Mouse (Mus musculus) adrenal gland, adult 18-20 months (tissue): ENCODE results near the gene Ttc23. TPM values are rescaled to one million over a fixed set of nuclear protein-coding genes. Genes with fewer than 3 reads are reported as not detected.

Experiments used
- DNase-seq, 2 experiments: peaks; one replicate each; pipeline ENCODE4 v3.0.0; 2021 to 2022; ENCODE audit warnings: low spot score in 2 of 2
- total RNA-seq, 2 experiments: library from RNA; stranded (reverse); gene quantifications; 1 replicate in 1 of 2; 2 replicates in 1 of 2; pipeline ENCODE4 v1.2.3; 2021

The Ttc23 gene
- total RNA-seq, 2 experiments from 2014 or later = 19.2 to 24.1 TPM

DNA sequence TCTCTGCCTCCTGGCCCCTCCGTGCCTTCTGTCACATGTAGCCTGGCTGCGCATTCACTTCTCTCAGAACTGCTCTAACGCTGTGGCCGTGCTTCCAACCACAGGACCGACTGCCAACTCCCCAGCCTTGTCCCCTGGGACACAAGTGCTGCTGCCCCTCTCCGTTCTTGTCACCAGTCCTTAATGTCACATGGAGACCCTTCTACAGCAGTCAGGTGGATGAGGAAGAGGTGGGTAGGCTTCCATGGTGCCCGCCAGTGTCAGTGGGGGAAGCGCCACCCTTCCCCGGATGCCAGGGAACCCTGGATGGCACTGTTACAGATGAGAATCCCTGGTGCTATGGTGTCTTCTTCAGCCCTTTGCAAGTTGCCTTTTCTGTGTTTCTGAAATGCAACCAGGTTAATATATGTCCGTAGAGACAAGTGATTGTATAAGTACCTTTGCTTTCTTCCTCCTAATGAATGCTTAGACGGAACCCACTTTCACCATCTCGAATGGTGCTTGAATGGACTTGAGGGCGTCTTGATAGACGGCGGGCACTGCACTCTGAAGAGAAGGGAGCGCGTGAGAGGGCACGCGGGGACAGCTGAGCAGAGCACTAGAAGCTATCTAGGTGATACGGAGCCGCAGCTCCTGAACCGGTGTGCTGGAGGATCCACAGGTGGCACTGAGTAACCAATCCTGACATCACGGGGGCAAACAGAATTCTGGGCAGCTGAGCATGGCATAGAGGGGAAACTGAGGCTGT, 45.8 kb downstream of the Ttc23 start:
- DNase-seq = no peak

DNA sequence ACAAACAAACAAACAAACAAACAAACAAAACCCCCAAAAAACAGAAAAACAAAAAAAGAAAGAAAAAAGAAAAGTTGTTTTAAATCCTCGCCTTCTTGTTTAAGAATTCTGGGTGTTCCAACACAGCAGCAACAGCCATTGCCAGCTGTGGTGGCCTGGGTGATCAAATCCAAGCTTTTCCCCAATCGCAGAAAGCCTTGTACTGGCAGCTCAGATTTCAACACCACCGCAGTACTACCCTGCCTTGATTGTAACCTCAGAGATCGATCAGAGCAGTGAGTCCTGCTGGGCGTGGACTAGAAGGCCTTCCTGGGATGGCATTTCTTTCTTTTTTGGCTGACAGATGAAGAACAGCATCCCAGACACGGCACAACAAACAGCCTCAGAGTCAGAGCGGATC, 48.7 kb downstream of the Ttc23 start:
- no peak for DNase-seq

DNA sequence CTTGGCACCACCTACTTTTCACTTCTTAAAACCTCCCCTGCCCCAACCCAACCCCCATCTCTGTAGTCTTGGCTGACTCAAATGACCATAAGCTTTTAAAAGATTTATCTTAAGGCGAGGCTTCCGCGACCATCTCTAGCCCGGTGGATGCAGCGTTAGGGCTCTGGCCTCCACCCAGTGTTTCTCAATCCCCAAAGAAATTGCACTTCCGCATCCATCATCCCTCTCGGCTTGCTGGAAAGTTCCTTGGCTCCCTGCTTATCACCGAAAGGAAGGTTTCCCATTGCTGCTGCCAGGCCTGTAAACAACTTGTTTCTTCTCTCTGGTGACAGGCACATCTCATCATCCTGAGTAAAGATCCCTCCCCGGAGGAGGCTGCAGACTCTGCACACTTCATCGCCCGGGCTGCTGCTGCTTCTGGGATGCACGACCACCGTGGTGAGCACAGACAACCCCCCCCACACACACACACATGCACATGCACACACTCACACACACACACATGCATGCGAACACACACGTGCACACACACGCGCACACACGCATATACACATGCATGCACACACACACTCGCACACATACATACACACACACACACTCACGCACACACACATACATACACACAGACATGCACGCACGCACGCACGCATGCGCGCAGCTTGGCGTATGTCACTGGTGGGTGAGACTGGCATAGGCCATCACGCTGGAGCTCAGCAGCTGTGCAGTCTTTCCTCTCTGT, 50.9 kb downstream of the Ttc23 start:
- DNase-seq = no peak

DNA sequence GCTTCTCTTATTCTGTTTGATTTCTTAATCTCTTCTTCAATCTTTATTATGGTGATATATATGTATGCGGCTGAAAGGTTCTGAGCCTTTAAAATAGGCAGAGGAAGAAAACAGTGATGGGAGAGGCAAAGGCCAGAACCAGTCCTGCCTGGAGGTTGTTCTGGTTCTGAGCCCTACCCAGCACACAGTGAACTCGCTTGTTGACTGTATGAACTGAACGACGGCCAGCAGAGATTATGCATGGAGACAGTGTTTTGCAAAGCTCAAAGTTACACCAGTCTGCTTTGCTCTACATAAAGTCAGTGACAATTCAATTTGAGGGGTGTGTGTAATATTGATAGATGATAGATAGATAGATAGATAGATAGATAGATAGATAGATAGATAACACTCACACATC, 52.1 kb downstream of the Ttc23 start:
- no peak for DNase-seq

DNA sequence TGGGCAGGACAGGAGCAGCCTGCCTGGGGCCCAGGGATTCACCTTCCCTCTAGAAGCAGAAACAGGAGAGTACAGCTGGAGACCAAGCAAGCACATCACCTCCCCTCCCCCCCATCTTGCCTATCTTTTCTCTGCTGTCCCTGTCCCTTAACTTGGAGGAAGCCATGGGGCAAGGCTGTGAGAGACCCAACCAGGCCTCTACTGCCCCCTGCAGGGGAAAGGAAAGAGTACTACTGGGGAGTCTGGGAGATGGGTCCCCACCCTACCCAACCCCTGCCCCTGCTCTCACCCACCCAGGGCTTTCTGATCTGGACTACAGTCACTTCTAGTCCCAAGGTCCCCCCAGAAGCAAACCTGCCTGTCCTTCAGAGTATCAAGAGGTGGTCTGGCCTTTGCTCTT, 53.6 kb downstream of the Ttc23 start:
- peak; percentile 52 to 54 for DNase-seq

DNA sequence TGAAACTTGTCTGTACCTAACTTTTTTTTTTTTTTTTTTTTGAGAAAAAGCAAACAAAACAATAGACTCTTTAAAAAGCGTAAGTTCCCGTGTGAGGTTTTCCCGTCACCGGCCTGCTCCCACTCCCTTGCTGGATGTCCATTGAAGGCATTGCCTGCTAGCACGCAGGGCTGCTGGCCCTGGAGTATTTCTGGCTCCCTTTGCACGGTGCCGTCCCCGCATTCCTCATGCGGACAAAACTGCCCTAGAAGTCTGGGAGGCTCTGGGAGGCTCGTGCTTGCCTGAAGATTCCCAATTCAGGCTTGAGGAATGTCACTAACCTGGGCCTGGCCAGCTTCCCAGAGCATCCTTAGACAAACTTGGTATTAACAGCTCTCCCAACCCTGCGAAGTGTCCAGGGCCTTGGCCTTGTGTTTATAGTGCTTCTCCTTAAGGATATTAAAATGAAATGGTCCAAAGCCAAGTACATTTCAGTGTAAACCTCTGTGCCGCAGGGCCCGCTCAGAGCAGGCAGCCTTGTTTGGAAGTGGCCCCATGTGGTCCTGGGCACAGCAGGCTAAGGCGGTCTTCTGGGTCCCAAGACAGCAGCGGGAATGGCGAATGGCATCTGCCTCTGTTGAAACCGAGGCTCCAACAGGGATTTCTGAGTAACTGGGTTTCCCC, 54.2 kb downstream of the Ttc23 start:
- DNase-seq = no peak

DNA sequence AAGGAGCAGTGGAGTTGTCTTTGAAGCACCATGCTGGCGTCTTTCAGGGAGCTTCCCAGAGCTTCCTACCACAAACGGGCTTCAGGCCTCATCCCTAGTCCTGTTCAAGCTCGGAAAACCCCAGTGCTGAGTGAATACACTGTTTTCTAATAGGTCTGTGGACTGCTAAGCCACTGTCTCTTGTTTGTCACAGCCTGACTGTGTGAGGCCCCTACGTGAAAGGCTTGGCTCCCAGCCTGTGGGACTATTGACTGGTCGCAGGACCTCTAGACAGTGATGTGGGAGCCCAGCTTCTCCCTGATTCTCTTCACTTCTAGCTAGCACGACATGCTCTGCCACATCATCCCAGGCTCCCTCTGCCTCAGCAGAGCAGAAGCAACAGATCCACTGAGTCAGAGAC, 61.0 kb downstream of the Ttc23 start:
- DNase-seq = no peak

DNA sequence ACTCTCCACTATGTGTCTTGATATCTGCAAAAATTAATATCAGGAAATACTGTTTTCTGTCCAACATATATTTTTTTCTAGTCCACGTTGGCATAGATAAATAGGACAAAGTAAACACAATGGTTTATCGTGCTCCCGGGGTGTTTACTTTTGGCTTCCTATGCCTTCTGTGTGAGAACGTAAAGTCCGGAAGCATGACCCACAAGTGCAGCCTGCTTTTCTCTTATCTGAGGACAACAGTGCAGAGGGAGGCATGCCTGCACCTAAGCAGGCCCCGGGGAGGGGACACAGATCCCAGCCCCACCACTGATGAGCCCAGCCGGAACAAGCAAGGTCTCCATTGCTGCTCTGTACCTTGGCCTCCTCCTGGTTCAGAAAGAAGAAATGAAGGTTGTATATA, 63.0 kb downstream of the Ttc23 start:
- DNase-seq = no peak

DNA sequence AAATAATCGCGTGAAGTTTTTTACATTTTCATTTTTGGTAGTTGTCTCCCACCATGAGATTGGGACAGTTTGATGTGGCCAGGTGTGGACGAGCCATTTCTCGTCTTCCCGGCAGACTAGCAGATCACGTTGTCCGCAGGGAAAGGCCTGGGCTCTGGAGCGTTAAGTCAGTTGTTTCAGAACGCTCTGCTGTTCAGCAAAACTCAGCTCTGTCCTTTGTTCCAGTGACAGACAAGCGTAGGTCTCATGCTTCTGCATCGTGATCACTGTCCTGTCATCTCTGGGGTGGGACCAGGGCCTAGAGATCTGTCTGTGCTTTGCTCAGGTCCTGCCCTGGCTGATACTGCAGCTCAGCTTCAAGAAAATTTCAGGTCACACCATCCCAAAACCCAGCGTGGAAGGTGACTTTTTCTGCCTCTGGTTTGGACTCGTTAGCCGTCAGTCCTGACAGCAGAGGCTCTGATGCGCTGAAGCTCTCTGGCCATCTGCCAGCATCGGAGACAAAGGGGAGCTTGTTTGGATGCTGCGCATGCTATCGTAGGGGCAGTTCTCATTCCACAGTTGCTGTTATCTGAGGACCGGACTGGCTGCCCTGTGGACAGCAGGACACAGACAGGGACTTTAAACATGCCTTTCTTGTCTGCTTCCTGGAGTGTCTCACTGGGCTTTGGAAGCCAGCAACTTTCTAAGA, 66.8 kb downstream of the Ttc23 start:
- no peak for DNase-seq

DNA sequence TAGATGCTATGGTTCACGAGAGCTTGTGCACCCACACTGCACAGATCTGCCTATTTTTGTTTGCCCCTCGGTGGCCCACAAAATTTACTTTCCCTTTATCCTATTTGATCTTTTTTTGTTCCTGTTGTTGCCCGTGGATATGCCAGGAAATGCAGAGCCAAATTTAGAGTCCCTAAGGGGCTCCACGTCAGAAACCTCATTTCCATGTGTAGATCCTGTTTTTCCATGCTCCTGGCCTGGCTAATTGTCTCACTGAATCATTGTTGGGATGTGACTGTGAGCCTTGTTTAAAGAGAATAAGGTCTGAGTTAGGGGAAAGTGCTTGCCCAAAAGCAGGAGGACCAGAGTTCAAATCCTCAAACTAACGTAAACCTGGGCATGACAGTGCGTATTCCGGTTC, 68.0 kb downstream of the Ttc23 start:
- no peak for DNase-seq

DNA sequence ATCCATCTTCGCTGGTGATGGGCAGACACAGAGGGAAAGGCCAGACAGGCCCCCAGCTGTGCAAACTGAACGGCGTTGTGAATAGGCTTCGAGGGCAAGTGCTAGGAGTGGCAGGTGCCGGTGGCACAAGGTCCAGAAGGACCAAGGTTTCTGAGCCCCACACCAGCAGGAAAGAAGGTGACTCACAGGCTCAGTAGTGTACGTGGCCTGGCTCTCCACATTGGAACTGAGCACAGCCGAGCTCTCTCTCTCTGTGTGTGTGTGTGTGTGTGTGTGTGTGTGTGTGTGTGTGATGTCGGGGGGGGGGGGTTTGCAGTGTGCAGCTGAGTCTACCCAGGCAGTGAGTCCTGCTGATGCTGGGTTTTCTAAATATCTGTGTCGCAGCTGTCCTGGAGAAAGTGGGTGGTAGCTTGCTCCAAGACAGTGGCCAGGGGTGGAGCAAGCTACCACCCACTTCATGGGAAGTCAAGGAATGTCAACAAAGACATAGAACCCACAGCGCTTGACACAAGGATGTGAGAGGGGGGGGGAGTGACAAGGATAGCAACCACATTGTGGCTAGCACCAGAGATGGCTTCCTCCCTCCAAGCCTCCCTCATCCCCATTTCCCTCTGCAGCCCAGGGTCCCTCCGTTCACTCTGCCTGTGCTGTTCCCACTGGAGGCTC, 69.1 kb downstream of the Ttc23 start:
- no peak for DNase-seq

DNA sequence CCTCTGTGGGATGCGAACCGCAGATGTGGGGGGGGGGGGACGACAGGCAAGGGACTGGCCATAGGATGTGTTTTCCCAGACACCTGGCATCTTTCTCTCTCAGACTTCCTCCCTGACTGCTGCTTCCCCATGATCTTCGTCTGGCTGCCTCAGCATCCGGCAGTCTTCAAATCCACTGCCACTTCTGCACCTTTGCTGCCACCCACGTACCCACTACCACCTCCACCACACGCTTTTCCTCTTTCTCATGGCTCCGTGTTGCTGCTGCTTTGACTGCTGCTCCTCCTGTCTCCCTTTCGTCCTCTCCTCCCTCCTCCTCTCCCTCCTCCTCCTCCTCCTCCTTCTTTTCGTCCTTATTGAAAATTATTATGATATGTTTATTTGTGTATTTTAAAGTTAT, 69.7 kb downstream of the Ttc23 start:
- no peak for DNase-seq

DNA sequence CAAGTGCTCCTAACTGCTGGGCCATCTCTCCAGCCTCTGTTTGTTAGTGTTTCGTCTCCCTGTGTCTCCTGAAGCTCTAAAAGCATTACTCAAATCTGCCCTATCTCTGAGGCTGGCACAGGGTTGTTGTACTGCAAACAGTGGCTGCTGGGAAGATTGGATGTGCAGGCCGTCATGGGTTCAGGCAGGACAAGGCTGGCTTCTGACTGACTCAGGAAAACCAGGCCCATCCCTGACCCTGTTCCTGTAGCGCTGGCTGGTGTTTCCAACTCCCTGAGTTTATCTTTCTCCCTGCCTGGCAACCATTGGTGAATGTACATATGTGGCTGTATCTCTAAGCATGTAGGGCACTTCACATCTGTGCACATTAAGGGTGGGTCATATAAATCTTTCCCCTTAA, 70.3 kb downstream of the Ttc23 start:
- DNase-seq = peak in 1 of 2 experiments; percentile 17

DNA sequence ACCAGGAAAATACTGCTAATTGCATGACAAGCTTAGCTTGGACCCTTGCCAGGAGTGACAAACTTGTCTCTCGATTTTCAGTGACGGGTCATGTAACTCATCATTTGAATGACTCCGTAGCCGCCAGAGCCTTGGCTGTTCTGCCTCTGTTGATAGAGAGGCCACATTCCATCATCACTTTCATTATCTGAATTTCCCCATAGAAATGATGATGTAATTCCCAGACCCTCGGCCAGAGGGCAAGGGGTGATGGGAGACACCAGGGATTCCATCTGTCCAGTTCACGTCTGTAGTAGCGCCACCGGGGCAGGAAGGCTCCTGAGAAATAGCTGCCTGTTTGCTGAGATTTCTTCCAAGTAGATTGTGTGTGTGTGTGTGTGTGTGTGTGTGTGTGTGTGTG, 71.6 kb downstream of the Ttc23 start:
- DNase-seq = no peak

DNA sequence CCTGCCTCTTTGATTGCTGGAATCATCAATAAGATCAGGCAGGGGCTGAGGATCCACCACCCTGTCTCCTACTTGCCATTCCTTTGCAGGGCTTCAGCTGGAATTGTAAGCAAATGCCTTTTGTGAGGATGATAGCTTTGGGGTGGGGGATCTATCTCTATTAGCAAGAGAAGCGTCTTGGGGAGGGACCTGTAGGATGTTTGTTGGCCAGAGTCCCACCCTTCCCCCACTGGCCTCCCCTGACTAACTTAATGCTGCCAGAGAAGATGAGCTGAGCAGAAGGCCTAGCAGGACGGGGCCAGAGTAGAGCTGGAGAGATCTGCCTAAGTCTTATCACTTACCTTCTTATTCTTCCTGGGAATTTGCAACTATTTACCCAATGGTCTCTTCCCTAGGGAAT, 75.0 kb downstream of the Ttc23 start:
- DNase-seq = no peak

DNA sequence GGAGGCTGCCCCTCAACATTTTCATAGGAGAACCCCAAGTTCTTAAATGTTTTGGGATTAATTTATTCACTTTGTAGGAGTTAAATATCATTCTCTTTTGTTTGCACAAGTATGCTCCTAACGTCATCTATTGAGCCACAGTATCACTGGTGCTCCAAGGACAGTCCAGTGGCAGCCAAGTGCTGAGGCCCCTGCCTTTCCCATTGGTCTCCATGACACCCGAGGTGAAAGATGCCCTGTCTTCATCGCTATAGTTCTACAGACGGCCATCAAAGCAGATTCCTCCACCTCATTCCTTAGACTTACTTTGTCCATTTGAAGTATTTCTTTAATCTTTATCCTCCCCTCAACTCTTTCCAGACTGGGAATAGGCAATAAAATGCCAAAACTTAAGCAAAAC, 77.3 kb downstream of the Ttc23 start:
- DNase-seq = no peak

DNA sequence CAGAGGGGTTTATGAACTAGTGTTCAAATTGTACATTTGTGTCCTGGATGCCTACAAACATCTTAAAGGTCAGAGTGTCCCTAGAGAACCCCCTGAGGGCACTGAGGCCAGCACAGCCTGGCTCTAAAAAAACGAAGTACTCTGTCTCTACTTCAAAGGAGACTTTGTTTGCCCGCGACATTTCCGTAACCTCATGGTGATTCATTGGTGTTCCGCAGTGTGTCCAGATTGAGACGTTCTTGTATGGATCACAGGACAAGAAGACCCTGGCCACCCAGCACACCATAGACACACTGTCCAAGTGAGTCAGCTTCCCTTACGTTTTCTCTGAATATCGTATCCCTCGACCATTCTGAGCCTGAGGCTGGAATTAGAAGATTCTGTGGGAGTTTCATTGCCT, 77.8 kb downstream of the Ttc23 start:
- no peak for DNase-seq

DNA sequence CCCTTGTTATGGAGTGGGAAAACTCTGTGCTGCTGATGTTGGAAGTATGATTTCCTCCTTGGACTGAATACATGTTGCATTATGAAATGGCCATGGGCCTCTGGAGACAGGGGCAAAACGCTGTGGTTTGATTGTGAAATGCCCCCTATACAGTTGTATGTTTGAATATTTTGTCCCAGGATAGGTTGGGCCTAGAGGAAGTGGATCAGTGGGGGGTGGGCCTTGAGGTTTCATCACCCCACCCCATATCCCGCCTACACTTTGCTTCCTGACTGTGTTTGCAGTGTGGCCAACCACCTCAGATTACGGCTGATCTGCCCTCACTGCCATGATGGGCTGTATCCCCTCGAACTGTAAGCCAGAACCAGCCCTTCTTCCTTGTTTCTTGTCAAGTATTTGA, 81.0 kb downstream of the Ttc23 start:
- DNase-seq = no peak

DNA sequence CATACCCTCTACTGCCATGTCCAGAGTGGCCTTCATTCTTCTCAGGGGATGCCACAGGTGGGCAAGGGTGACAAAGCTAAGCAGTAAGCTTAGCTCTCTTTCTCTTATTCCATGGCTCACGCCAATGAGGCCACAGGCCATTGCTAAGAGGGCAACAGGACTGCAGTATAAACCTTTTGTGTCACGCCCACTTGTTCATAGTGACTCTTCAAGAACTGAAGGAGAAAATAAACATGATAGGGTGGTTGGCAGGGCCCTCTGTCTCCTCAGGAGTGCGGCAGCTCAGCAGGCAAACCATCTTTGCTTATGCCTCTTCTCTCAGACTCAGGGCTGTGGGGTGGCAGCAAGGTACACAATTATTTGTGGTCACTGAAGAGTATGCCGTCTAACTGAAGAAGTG, 81.6 kb downstream of the Ttc23 start:
- DNase-seq = no peak

DNA sequence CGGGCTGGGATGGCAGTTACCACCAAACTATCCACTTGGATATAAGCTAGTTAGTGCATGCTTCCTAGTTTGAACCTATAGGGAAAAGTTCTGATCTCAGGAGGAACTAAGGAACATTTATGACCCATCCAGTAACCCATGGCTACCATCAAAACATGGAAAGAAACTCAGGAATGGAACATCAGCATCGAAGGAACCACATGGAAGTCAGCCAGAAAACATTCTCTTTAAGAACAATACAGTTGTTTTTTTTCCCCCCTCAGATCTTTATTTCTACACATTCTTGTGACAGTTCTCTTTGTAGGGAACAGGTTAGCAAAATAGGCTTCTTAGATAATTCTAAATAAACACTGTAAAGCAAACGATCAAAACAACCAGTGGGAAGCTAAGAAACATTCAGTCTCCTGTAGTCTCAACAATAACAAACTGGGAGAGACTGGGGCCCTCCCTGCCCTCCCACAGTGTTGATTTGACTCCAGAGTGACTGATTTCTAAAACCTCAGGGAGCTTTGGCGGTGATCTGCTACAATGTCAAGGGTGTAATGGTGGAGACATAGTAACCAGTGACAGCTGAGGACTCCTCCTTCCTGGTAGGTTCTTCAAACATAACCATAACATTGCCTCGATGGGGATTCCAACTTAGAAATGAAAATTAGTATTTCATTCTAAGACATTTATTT, 83.4 kb downstream of the Ttc23 start:
- DNase-seq = no peak

DNA sequence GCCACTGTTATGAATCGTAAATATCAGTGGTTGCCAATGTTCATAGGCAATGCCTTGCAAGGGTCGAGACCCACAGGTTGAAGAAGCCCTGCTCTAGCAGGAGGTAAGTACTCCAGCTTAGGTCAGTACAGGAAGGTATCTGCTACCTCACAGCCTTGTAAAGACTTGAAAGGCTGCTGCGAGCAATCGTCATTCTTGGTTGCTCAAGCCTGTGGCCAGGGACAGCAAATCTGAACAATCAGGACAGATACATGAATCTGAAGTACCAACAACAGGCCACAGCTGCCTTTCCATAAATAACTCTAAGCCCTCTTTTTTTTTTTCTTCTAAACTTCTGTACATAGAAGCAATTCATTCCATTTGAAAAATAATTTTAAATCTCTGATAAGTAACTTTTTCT, 85.1 kb downstream of the Ttc23 start:
- DNase-seq = no peak
